ENCODE assay signal across 28 mouse cellular contexts in the genomic region with DNA sequence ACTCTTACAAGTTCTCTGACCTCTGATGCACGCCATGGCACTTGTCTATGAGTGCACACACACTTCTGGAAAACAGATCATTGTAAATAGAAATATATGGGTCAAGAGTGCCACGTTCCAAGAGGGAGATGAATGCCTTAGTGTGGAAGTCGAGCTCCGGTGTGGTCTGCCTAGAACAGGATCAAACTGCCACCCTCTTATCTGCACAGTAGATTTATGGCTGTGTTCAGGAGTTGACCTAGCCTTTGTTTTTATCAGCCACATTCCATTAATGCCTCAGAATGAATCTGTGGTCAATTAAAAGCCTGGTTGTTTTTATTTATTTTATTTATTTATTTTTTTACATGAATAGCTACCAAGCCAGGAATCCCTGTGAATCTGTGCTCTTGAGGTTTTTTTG. TPM values are rescaled to one million over a fixed set of nuclear protein-coding genes. Genes with fewer than 3 reads are reported as not detected.
DNase-seq lines count a peak whose midpoint lies in the region; ATAC-seq and TF ChIP-seq lines count a peak whose summit lies in the region.
"Had no signal": no experiment of that assay in that cellular context is flagged by ENCODE, and none has a peak within 500 bp of the region (broad histone marks: within the 10 kb centered on the region; RNA-seq: fewer than 3 reads in every experiment).

No protein-coding gene starts in this region.

- 0 out of 2 replicates have a peak, but pooled peaks cover 3% of the 10 kb centered on the region for H3K9me3 ChIP-seq in intestine, embryonic 15.5 days
- H3K9me3 ChIP-seq in kidney, postnatal 0 days (replicated peaks; ENCODE audit: low read length), result no peaks in the 10 kb centered on the region
- H3K9me3 ChIP-seq: G1E; limb, embryonic 10.5 days; limb, embryonic 15.5 days; midbrain, embryonic 15.5 days had no signal

- no peak overlapping the region for H3K27ac ChIP-seq in intestine, embryonic 15.5 days
- no peak overlapping the region for H3K27ac ChIP-seq in kidney, postnatal 0 days
- H3K27ac ChIP-seq: heart, embryonic 15.5 days; limb, embryonic 10.5 days; limb, embryonic 15.5 days; liver, embryonic 13.5 days; midbrain, embryonic 10.5 days; midbrain, embryonic 15.5 days had no signal

- 0 out of 2 replicates have a peak, but pooled peaks have one; percentile 26 for ATAC-seq in intestine, embryonic 15.5 days
- no peak; the same call in 1 of the 2 replicates for ATAC-seq in kidney, postnatal 0 days (replicated peaks; ENCODE audit: low FRiP score, low read depth)
- ATAC-seq: forebrain, postnatal 0 days; hindbrain, embryonic 16.5 days; midbrain, embryonic 15.5 days; Patski had no signal

- no peak for TF ChIP-seq CTCF in kidney, postnatal 0 days (IDR thresholded peaks at IDR 0.05; ENCODE audit: low read depth)

- H3K4me3 ChIP-seq in intestine, embryonic 15.5 days (replicated peaks), result no peak overlapping the region
- no peak overlapping the region for H3K4me3 ChIP-seq in kidney, postnatal 0 days (replicated peaks; ENCODE audit: low read depth, low read length)
- H3K4me3 ChIP-seq: erythroblast, embryonic 14.5 days; heart, embryonic 15.5 days; limb, embryonic 10.5 days; limb, embryonic 15.5 days; liver, embryonic 13.5 days; midbrain, embryonic 10.5 days; midbrain, embryonic 15.5 days had no signal

- H3K27me3 ChIP-seq in intestine, embryonic 15.5 days (replicated peaks), result no peaks in the 10 kb centered on the region
- H3K27me3 ChIP-seq in kidney, postnatal 0 days (ENCODE audit: insufficient read depth, low read length), result no peaks in the 10 kb centered on the region
- H3K27me3 ChIP-seq: heart, embryonic 15.5 days; limb, embryonic 15.5 days; liver, embryonic 13.5 days; midbrain, embryonic 15.5 days; Patski had no signal

- H3K36me3 ChIP-seq in intestine, embryonic 15.5 days, result no peaks in the 10 kb centered on the region
- H3K36me3 ChIP-seq in kidney, postnatal 0 days (ENCODE audit: insufficient read depth, low read length), result no peaks in the 10 kb centered on the region
- H3K36me3 ChIP-seq: G1E; heart, embryonic 15.5 days; limb, embryonic 10.5 days; limb, embryonic 15.5 days; liver, embryonic 13.5 days; midbrain, embryonic 10.5 days; midbrain, embryonic 15.5 days had no signal

- DNase-seq in adrenal gland, postnatal 14 days, result peak; percentile 34
- no peak for DNase-seq in adrenal gland, postnatal 25 days
- DNase-seq in kidney, adult 8-10 months, result peak; percentile 46 to 62
- peak; percentile 78 for DNase-seq in kidney, postnatal 0 days (ENCODE audit: low spot score)
- no peak for DNase-seq in ovary, postnatal 36 days (ENCODE audit: low spot score)
- DNase-seq in layer of hippocampus, adult 11-12 months (ENCODE audit: low spot score), result no peak
- DNase-seq in left cerebral cortex, adult 11 months (ENCODE audit: low spot score), result no peak
- DNase-seq: adrenal gland, postnatal 10 days; cerebellum, adult 18-20 months; forebrain, postnatal 0 days; gastrocnemius, postnatal 10 days; liver, embryonic 13.5 days; lung, adult 2 months; lung, postnatal 14 days; right cerebral cortex, adult 18-20 months; spleen, adult 18-20 months; thymus, adult 2 months had no signal

- H3K4me1 ChIP-seq in intestine, embryonic 15.5 days (replicated peaks), result peaks cover 10% of the 10 kb centered on the region; the same call in 1 of the 2 replicates
- peaks cover 13% of the 10 kb centered on the region for H3K4me1 ChIP-seq in kidney, postnatal 0 days (replicated peaks; ENCODE audit: insufficient read depth, low read length)
- H3K4me1 ChIP-seq: limb, embryonic 10.5 days; midbrain, embryonic 15.5 days had no signal

- H3K4me2 ChIP-seq in intestine, embryonic 15.5 days (replicated peaks), result no peak overlapping the region
- H3K4me2 ChIP-seq in kidney, postnatal 0 days (ENCODE audit: low read length), result no peak overlapping the region
- H3K4me2 ChIP-seq: heart, embryonic 15.5 days; limb, embryonic 15.5 days; liver, embryonic 13.5 days; midbrain, embryonic 15.5 days had no signal

- H3K9ac ChIP-seq in intestine, embryonic 15.5 days, result no peak overlapping the region
- no peak overlapping the region for H3K9ac ChIP-seq in kidney, postnatal 0 days (ENCODE audit: low read depth, low read length)
- H3K9ac ChIP-seq: forebrain, postnatal 0 days; heart, embryonic 15.5 days; limb, embryonic 15.5 days; liver, embryonic 13.5 days; midbrain, embryonic 15.5 days had no signal

- WGBS in intestine, embryonic 15.5 days, result 23% methylated on average over 4 of the region's 4 CpGs
- WGBS in kidney, postnatal 0 days, result 24% methylated on average over 4 of the region's 4 CpGs

RNA-seq across cellular contexts. Expression of a gene that starts 23.0 kb away (rescaled TPM):
- 17.3 and 18.6 TPM in 2 replicates for total RNA-seq in adrenal gland, postnatal 14 days (2021)
- 12.6 and 20.1 TPM in 2 replicates for total RNA-seq in adrenal gland, postnatal 25 days (2021)
- 4.4 and 4.9 TPM in 2 replicates for polyA plus RNA-seq in intestine, embryonic 15.5 days (2015; fragmentation: Nextera tagmentation; extraction: Ambion mirVana)
- polyA plus RNA-seq in kidney, postnatal 0 days (2015; fragmentation: Nextera tagmentation; extraction: Ambion mirVana), result 9.9 and 10.6 TPM in 2 replicates
- total RNA-seq: G1E; megakaryocyte progenitor cell, adult 5-6 weeks had no signal
- polyA plus RNA-seq: erythroblast, embryonic 14.5 days; G1E; Patski had no signal

RNA-seq across cellular contexts. Expression of a gene that starts 35.8 kb away (rescaled TPM):
- total RNA-seq in adrenal gland, postnatal 14 days (2021), result 51.9 and 52.1 TPM in 2 replicates
- total RNA-seq in adrenal gland, postnatal 25 days (2021), result 37.3 and 57.0 TPM in 2 replicates
- polyA plus RNA-seq in intestine, embryonic 15.5 days (2015; fragmentation: Nextera tagmentation; extraction: Ambion mirVana), result 33.7 and 33.9 TPM in 2 replicates
- 26.9 and 27.5 TPM in 2 replicates for polyA plus RNA-seq in kidney, postnatal 0 days (2015; fragmentation: Nextera tagmentation; extraction: Ambion mirVana)
- polyA plus RNA-seq: erythroblast, embryonic 14.5 days; G1E had no signal

Comparison
In these comparisons a context has a peak if more than half of its experiments do, and no peak if none do; other contexts are left out.
1. DNase-seq: peak in adrenal gland, postnatal 14 days (single experiment), kidney, adult 8-10 months (2 of 2) and kidney, postnatal 0 days (single experiment); none in adrenal gland, postnatal 25 days (single experiment), ovary, postnatal 36 days (single experiment), layer of hippocampus, adult 11-12 months (single experiment) and left cerebral cortex, adult 11 months (single experiment).